Mouse (Mus musculus) liver, adult (tissue): ENCODE results near the gene Vmn1r57.
"Not testable (repeated sequence)": the region's sequence is repeated elsewhere in the genome, so short reads cannot be mapped to it uniquely, and the experiment has no call there.

Experiments used
- GATA4 ChIP-seq: IDR thresholded peaks from 2 replicates; pipeline ENCODE4 v1.6.1; 2014; ENCODE audit warnings: mild to moderate bottlenecking, low read length; ENCODE audit not compliant: insufficient replicate concordance

Vmn1r57 gene

GRCm38 (mm10) chr7:5218193-5218592 lies at the start of gene Vmn1r57:
TSS of gene Vmn1r57 (plus strand) at chr7:5218493.
- not testable (repeated sequence) for TF ChIP-seq GATA4

- TF ChIP-seq GATA4 = not testable (repeated sequence)
Observed at GRCm38 (mm10) chr7:5196647-5197046, 21.6 kb upstream of the Vmn1r57 start, which contains the start of gene Vmn1r56. TSS of gene Vmn1r56 (minus strand) at chr7:5196747.

- no peak for TF ChIP-seq GATA4
Observed at GRCm38 (mm10) chr7:5263051-5263450, 44.8 kb downstream of the Vmn1r57 start.
